Mouse (Mus musculus): ENCODE measurements around the gene Evc.

DNA sequence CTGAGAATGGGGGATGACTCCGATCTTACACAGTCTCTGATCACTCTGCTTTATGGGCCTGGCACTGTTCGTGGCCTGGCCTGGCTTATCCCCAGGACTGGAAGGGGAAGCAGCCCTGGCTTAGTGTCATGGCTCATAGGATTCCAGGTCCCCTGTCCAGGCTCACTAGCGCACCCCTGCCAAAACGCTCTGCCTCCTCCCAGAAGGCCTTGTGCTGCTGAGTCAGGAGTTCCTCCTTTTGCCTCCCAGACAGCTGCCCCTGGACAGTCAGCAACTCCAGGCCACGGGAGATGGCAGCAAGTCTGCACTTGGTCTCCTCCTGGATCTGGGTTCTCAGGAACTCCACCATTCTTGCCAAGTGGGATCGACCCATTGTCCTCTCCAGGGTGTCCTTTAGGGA lies 18.0 kb downstream of the Evc start:
- TF ChIP-seq POLR2A (IDR thresholded peaks at IDR 0.05; ENCODE audit: insufficient read length, low read depth), result no peak
- TF ChIP-seq MAX (IDR thresholded peaks at IDR 0.05; ENCODE audit: low read depth), result no peak
- no peak for TF ChIP-seq TCF12 (IDR thresholded peaks at IDR 0.05; ENCODE audit: insufficient read depth, poor library complexity, severe bottlenecking)
- TF ChIP-seq MYOD1 (IDR thresholded peaks at IDR 0.05; ENCODE audit: control insufficient read depth in 1 of 3, insufficient read length in 2 of 3, low read depth in 2 of 3), result no peak
- no peak for TF ChIP-seq TCF3 (IDR thresholded peaks at IDR 0.05; ENCODE audit: insufficient read length, low read depth)
- TF ChIP-seq REST (IDR thresholded peaks at IDR 0.05; ENCODE audit: insufficient read depth, insufficient read length), result no peak
- no peak for TF ChIP-seq E2F4 (IDR thresholded peaks at IDR 0.05; ENCODE audit: insufficient read depth)
